Mouse (Mus musculus): ENCODE measurements around the gene Isyna1.

The Isyna1 gene

GRCm38 (mm10) chr8:70628986-70629490 lies 34.9 kb downstream of the Isyna1 start:
- no peak for DNase-seq

- DNase-seq: peak; percentile 97
Measured at GRCm38 (mm10) chr8:70629574-70630531, 35.7 kb downstream of the Isyna1 start.

GRCm38 (mm10) chr8:70630532-70631381 lies 36.6 kb downstream of the Isyna1 start:
- no peak for DNase-seq

- DNase-seq: no peak
Measured at GRCm38 (mm10) chr8:70631436-70631835, 37.3 kb downstream of the Isyna1 start.

GRCm38 (mm10) chr8:70632346-70632892 lies 38.2 kb downstream of the Isyna1 start, which contains the start of gene Gdf15:
Gene Gdf15 (minus strand): TSS chr8:70632456.
- DNase-seq: no peak

- DNase-seq: no peak
Measured at GRCm38 (mm10) chr8:70634066-70634465, 39.9 kb downstream of the Isyna1 start.

GRCm38 (mm10) chr8:70635527-70635926 lies 41.4 kb downstream of the Isyna1 start:
- no peak for DNase-seq

- no peak for DNase-seq
Measured at GRCm38 (mm10) chr8:70636838-70637237, 42.7 kb downstream of the Isyna1 start.

- no peak for DNase-seq
Measured at GRCm38 (mm10) chr8:70638752-70639151, 44.6 kb downstream of the Isyna1 start.

GRCm38 (mm10) chr8:70643019-70643418 lies 48.8 kb downstream of the Isyna1 start:
- no peak for DNase-seq

- no peak for DNase-seq
Measured at GRCm38 (mm10) chr8:70644065-70644464, 49.9 kb downstream of the Isyna1 start.

- no peak for DNase-seq
Measured at GRCm38 (mm10) chr8:70645501-70646224, 51.5 kb downstream of the Isyna1 start.

GRCm38 (mm10) chr8:70646369-70646768 lies 52.2 kb downstream of the Isyna1 start:
- no peak for DNase-seq

GRCm38 (mm10) chr8:70646775-70647174 lies 52.6 kb downstream of the Isyna1 start:
- DNase-seq: no peak

Measured in thymus, postnatal 25 days (tissue).